Mouse (Mus musculus) spleen, adult 12 weeks (tissue): ENCODE results near the gene Mef2d.
A peak's percentile ranks its signal among the peaks of the same experiment; 100 is the strongest.
"Not testable (repeated sequence)": the region's sequence is repeated elsewhere in the genome, so short reads cannot be mapped to it uniquely, and the experiment has no call there.

ENCODE experiments used
- DNase-seq: peaks from one replicate; pipeline ENCODE4 v3.0.0; 2022; ENCODE audit warnings: low spot score

Mef2d gene

GRCm38 (mm10) chr3:88150061-88150998, 8.2 kb downstream of the Mef2d start:
- DNase-seq = no peak

- DNase-seq = no peak
These were observed 8.8 kb downstream of the Mef2d start for GRCm38 (mm10) chr3:88150999-88151364.

- no peak for DNase-seq
These were observed 9.9 kb downstream of the Mef2d start for GRCm38 (mm10) chr3:88152056-88152455.

GRCm38 (mm10) chr3:88153290-88154011, 11.3 kb downstream of the Mef2d start:
- DNase-seq = no peak

DNA sequence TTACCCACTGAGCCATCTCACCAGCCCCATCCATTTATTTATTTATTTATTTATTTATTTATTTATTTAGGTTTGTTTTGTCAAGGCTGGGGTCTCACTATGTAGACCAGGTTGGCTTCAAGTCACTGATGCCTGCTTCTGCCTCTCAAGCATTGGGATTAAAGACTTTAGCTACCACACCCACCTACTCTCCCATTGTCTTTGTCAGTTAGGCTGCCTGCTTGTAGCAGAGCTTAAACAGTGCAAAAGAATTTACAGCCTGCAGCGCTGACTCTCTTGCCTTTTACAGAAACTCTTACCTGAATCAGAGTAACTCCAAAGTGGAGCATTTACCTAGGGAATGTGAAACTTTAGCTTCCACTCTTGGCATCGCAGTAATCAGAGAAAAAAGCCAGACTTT, 12.1 kb downstream of the Mef2d start:
- DNase-seq = no peak

GRCm38 (mm10) chr3:88156817-88157216, 14.6 kb downstream of the Mef2d start:
- DNase-seq = no peak

DNA sequence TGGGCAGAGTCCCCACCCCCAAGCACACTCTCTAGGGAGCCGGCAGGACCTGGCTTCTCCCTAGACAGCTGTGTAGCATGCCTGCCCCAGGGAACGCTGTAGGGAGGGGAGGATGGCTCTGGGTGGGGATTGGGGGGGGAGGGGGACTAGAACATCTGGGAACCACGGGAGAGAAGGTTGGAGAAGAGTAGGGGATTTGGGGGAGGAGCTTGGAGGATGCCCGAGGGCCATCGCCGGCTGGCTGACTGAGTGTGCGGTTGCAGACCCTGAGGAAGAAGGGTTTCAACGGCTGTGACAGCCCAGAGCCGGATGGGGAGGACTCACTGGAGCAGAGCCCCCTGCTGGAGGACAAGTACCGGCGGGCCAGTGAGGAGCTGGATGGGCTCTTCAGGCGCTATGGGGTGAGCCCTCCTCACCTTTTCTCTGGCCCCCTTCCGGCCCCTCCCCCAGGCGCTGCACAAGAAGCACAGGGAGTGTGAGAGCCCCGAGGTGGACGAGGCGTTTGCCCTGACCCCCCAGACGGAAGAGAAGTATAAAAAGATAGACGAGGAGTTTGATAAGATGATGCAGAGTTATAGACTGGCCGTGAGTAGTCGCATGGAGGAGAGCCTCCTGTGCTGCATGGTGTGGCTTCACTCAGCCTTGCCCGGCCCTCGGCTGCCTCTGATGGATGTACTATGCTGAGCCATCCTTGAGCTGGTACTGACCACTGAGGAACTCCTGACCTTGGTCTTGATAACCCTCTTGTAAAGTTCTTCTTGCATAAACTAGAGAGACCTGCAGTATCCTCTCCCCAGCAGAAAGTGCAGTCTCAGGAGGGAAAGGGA, 15.8 kb downstream of the Mef2d start:
- no peak for DNase-seq

DNA sequence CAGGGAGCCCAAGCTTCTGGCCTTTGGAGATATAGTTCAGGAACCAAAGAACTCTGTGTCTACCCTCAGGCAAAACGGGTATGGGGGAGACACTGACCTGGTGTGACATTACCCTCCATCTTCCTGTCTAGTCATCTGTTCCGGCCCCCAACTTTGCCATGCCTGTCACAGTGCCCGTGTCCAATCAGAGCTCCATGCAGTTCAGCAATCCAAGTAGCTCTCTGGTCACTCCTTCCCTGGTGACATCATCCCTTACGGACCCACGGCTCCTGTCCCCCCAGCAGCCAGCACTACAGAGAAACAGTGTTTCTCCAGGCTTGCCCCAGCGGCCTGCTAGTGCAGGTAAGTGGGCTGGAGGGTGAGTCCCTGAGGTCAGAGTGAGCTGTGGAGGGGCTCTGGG, 16.8 kb downstream of the Mef2d start:
- DNase-seq = no peak

- DNase-seq = no peak
These were observed 18.7 kb downstream of the Mef2d start for GRCm38 (mm10) chr3:88160856-88161255.

DNA sequence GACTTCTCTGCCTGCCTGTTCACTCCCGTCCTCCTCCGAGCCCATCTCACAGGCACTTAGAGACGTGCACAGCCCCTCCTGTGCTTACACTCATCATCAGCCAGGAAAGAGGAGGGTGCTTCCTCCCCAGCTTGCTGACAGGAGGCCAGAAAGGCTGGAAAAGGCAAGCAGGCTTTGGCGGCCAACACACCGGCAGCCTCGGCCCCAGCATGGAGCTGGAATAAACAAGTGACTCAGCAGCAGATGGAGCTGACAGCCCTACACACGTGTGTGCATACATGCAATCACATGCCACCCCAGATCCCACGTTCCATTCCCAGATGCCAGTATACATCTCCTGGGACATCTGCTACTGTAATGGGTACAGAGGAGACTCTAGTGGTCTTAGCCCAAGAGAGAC, 20.1 kb downstream of the Mef2d start:
- DNase-seq = no peak

- DNase-seq = no peak
These were observed 20.6 kb downstream of the Mef2d start for GRCm38 (mm10) chr3:88162811-88163210.

- DNase-seq = no peak
These were observed 21.7 kb downstream of the Mef2d start for GRCm38 (mm10) chr3:88163847-88164246.

DNA sequence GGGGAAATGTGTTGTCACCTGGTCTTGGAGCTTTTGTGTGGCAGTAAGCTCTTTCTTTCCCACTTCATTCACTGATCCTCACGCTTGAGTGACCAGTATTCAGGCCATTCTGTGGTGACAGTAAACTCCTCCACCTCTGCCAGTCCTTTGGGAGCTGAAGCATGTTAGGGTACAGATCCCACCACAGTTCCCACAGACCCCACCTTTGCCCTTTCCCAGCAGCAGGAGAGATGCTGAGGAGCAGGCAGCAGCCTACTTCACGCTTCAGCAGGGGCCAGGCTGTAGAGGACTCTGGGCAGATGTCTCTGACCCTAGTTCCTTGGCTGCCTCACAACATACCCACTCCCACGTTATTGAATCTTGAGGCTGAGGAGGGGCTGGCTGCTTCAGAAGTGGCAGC, 22.1 kb downstream of the Mef2d start:
- no peak for DNase-seq

- no peak for DNase-seq
These were observed 23.9 kb downstream of the Mef2d start for GRCm38 (mm10) chr3:88166056-88166455.

- DNase-seq = no peak
These were observed 28.2 kb downstream of the Mef2d start for GRCm38 (mm10) chr3:88170361-88170760.

GRCm38 (mm10) chr3:88172440-88172839, 30.3 kb downstream of the Mef2d start:
- no peak for DNase-seq

GRCm38 (mm10) chr3:88173375-88173774, 31.2 kb downstream of the Mef2d start:
- no peak for DNase-seq

DNA sequence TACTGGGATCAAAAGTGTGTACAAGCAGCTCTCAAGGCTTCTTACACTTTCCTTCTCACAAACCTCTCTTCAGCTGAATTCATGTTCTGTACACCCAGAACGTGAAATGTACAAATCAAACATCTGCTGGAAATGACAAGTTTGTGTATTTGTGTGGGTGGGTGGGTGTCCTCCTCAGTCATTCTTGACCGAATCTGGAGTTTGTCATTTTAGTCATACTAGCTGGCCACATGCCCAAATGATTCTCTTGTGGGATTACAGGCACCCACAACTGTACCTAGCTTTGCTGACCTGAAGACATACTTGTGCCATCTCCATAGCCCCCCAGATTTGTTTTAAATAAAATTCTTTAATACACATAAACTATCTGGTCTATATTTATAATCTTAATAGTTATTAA, 32.7 kb downstream of the Mef2d start:
- DNase-seq = no peak

DNA sequence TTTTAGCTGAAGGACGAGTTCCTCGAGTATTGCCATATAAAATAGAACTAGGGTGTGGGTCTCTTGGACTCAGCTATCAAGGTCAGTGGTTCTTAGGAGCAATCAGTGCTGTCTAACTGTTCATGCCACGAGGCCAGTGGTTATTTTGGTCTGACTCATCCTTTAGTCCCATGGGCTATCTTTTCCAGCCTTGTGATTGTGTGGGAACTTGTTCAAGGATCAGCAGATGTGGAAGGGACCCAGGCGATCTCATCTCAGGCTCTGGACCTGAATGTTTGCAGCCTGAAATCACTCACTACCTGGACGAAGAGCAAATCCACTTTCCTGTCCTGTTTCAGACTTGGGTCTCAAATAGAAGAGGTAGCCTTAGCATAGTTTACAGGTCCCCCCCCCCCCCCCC, 34.9 kb downstream of the Mef2d start:
- DNase-seq = no peak

DNA sequence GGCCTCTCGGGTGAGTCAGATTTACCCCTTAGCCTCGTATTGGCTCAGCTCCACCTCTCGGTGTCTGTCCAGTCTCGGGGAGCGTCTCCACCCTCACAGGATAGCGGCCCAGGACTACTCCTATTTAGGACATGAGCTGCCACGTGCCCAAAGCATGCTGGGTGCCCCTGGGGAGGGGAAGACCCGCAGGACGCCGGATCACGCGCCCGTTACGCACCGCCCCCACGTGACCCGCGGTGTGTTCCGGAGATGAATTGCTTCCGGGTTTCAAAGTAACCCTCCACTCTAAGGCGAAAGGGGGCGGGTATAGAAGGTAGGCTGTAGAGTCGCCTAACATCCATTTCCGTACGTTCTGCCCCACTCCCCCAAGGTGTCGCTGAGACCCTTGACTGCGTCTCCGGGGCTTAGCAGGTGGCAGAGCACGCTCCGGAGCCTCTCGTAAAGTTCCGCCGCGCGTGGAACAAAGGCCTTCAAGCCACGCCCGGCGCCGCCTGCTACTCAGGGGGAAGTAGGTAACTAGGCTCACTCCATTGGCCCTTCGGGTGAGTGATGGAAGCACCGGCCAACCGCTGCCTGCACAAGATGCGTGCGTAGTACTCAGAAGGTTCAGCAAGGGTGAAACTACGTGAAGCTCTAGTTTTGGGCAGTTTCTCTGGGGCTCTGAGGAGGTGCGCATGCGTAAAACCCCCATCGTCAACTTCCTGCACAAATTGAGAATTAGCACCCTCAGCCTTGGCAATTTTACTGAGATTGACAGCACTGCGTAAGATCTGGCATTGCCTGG, 35.6 kb downstream of the Mef2d start:
- DNase-seq = peak; percentile 92

DNA sequence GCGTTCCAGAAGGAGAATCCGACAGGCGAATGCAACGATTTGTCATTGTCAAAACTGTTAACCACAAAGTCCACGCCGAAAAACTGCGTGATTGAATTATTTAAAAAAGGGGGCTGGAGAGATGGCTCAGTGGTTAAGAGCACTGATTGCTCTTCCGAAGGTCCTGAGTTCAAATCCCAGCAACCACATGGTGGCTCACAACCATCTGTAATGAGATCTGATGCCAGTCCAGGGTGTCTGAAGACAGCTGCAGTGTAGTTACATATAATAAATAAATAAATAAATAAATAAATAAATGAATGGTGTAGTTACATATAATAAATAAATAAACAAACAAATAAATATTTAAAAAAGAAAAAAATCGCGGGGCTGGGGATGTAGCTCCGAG, 36.2 kb downstream of the Mef2d start:
- DNase-seq = not testable (repeated sequence)

GRCm38 (mm10) chr3:88178986-88179385, 36.8 kb downstream of the Mef2d start:
- DNase-seq = no peak
